Mouse (Mus musculus) R1 (cell line): ENCODE data around the gene Ramp2.
A peak's percentile ranks its signal among the peaks of the same experiment; 100 is the strongest.

Experiments
- DNase-seq: peaks from one replicate; pipeline ENCODE4 v3.0.0-alpha.2; 2018; ENCODE audit warnings: low read depth, low spot score

Ramp2 gene

DNA sequence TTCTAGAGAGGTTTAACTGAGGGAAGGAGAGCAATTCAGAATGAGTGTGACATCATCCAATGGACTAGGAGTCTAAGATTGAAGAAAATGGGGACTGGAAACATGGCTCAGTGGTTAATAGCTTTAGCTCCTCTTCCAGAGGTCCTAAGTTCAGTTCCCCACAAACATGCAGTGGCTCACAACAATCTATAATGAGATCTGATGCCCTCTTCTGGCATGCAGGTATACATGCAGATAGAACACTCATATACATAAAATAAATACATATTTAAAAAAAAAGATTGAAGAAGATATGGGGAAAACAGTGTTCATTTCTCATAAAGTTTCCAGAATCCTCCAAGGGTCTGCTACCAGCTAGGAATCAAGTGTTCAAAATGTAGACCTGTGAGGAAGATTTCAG is 10.4 kb upstream of the Ramp2 start:
- no peak for DNase-seq

DNA sequence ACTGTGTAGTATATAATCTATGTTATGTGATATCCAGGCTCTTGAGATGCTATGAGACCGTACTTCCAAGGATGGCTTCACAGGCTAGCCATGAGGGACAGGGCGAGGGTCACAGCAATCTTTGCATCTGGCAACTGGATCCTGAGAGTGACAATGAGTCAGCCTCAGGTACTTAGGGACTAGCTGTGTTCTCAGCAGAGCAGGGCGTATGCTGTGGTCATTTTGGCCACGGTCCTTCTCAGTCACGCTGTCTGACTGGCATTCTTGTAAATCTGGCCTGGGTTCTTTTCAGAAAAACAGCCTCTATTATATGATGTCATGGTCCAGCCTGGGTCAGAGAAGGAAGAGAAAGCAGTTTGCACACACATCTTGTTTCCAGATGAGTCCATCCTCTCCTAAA is 9.0 kb upstream of the Ramp2 start:
- no peak for DNase-seq

DNA sequence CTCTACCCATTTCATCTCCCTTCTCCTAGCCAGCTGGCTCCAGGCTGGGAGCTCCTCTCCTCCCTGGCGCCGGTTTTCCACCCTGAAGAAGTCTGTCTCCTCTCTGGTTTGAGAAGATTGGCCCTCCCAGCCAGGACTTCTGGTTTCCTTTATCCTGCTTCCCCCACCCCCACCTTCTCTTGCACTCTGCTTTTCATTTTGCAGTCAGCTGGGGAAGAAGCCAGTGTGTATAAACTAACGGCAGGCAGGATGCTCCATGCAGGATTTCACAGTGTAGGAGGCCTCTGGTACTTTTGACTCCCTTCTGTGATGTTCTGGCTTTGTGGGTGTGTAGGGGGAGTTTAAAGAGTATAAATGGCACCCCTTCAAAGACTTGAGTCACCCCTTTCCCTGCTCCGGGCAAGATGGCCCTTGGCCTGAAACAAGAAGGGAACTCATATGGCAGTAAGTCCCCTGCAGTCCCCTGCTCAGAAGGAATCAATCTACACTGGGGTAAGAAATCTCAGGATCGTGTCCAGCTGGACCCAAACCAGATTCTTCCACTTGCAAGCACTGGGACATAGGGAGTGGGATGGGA is 7.7 kb upstream of the Ramp2 start:
- no peak for DNase-seq

DNA sequence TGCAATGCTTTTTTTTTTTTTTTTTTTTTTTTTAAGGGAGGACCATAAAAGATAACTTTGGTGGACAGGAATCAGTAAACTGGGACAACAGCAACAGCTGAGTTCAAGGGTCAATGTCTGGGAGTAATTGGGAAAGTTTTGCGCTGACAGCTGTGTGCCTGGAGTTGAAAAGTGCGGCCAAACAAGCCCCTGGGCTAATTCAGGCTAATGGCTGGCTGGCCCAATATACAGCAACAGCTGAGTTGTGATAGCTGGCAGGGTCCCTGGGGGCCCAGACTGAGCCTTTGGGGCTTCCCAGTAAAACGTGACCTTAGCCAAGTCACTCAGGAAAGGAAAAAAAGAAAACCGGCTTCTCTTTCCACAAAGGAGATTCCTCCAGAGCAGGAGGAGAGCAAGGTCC is 757 bp upstream of the Ramp2 start:
- DNase-seq = no peak

DNA sequence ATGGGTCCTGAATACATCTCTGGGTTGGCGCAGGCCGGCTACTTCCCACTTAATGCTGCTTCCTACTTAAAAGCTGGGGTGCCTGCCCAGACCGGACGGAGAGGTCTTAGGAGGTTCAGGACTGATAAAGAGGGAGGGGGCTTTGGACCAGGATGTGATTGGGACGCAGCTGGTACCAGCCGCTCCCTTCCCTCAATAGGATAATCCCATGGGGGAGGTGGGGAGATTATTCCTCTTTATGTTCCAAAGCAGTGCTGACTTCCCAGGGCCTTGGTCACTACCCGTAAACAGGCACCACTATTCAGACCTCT is 829 bp downstream of the Ramp2 start:
- DNase-seq = no peak

DNA sequence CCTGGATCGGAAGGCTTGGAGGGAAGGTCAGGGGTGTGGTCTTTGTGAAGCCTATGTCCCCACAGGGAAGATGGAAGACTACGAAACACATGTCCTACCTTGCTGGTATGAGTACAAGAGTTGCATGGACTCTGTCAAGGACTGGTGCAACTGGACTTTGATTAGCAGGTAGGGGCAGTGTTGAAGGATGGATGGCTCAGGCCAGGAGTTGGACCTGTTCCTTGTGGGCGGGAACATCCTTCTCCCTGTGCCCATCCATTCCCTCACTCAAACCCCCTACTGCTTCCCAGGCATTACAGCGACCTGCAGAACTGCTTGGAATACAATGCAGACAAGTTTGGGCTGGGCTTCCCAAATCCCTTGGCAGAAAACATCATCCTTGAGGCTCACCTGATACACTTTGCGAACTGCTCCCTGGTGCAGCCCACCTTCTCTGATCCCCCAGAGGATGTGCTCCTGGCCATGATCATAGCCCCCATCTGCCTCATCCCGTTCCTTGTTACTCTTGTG is 1.7 kb downstream of the Ramp2 start:
- no peak for DNase-seq

DNA sequence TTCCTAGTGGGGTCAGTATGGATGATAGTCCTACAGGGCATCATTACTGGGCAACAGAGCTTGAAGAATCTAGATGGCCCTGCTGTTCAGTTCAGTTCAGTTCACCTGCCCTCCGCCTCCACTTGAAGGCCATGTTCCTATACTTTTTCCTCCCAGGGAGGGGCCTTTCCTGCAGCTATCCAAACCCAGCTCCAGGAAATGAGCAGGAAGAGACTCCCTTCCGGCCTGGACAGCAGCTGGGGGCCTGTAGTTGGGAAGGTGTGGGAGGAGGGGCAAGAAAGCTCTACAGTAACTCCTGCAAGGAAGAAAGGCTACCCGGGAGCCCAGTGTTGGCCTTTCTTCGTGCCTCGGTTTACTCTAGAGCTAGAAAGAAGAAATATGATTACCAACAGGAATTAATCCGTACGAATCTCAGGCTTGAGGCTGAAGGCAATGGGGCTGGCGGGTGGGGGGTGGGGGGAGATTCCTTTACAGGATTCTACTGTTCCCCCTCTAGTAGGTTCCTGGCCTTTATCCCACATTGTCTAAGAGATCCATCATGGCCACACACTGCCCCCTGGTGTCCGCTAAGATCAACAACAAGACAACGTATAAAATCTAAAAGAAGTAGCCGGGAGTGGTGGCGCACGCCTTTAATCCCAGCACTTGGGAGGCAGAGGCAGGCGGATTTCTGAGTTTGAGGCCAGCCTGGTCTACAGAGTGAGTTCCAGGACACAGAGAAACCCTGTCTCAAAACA is 2.6 kb downstream of the Ramp2 start:
- DNase-seq = peak; percentile 93

DNA sequence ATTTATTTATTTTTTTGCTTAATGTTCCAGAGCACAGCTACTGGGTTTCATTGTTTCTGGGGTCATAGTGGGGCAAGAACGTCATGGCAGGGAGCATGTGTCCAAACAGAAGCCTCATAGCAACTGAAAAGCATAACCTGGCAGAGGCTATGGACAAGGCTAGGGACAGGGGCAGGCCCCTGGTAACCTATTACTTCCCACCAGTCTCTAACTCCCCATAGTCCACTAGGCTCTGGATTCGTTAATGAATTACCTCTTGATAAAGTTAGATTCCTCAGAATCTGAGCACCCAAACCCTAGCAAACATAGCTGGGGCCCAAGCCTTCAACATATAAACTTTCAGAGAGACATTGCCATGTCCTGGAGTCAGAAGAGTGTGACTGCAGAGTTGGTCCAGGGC is 5.2 kb downstream of the Ramp2 start:
- DNase-seq = no peak

DNA sequence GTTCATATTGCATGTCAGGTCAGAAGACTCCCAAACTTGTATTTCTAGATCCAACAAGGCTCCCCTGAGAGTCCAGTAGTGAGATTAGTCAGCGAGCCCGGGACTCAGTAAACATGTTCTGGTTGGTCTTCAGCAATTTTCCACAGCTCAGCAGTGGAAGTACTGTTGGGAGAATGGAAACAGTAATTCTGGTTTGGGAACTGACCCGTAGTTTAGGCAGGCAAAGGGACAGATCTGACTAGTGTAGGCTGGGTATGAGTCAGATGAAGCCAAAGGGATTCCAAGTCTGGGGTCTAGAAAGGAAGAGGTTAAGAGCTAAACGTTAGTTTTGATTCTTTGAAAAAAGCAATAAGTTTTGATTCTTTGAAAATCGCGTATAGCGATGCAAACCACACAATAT is 7.1 kb downstream of the Ramp2 start:
- DNase-seq = no peak

DNA sequence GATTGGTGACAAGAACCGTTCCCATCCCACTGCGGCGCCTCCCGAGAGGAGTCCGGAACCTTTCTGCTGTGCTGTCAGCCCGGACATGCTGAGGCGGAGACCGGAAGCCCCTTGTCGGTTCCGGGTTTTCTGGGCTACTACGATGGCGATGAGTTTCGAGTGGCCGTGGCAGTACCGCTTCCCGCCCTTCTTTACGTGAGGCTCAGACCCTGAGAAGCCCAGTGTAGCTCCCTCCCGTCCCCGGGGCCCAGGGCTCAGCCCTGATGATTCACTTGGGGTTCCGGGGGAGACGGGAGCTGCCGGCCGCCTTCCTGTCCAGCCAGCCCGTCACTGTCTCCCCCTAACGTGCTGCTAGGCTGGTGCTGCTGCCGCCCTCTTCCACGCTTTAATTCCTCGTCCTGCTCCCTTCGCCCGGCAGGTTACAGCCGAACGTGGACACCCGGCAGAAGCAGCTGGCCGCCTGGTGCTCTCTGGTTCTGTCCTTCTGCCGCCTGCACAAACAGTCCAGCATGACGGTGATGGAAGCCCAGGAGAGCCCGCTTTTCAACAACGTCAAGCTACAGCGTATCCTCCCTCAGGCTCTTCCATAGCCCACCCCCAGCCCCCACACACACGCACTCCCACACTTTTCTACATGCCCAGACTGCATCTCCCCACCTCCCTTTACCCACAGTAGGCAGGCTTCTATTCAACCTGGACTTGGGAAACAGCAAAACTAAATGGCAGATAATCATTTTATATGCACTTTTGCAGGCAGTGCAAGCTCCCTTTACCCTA is 8.0 kb downstream of the Ramp2 start, which contains the start of gene Vps25:
Vps25 (plus strand) TSS at position 95 of the 777 bp plus-strand sequence.
- peak; percentile 91 for DNase-seq

DNA sequence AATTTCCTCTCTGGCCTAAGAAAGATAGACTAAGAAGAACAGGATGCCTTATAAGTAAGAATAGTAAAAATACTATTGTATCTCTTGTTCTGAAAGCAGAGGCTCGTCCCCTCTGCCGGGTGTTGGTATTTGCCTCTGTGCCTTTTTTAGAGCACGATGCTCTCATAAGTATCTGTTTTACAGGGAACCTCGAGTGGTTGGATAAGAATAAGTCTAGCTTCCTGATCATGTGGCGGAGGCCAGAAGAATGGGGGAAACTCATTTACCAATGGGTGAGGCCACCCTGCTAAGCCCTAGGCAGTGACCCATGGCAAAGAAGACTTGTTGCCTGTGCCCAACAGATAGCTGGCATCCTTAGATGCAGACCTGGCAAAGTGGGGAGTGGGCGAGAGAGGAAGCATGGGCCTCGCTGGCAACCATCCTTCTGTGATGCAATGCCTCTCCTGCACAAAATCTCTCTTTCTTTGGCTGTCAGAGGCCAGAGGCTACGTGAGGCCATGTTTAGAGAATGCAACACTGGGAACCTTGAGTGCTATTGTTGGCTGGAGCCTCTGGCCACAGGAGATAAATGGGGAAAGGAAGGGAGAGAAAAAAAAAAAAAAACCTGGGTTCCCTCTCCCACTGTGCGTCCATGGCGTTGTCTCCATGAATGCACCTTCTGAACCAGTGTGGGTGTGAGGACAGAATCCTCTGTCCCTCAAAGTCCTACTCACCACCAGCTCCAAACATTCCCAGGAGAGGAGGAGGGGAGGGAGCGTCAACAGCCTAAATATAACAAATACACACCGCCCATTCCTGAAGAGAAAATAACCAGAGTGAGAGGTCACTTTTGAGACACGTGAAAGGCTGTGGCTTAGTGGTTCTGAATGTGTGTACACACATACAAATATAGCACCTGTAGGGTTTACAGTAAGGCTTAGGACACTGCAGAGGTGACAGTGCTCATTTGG is 10.3 kb downstream of the Ramp2 start:
- no peak for DNase-seq

DNA sequence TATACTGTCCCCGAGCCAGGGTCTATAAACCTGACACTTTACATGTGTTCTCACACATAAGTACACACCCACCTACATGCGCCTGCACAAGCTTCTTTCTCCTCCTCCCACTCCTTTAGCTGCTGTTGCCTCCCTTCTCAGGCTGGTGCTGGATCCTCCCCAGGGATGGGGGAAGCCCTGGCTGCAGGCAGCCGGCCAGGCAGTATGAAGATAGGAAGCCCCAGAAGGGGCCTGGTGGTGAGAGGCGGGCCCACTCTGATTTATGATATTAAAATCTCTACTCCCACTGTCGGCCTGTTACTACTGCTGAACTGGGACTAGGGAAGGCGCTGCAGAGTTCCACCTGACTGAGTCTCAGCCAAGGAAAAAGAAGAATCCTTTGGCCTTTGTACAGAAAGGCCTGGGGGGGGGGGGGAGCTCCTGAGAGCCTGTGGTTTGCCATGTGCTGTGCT is 13.5 kb downstream of the Ramp2 start:
- DNase-seq = no peak

DNA sequence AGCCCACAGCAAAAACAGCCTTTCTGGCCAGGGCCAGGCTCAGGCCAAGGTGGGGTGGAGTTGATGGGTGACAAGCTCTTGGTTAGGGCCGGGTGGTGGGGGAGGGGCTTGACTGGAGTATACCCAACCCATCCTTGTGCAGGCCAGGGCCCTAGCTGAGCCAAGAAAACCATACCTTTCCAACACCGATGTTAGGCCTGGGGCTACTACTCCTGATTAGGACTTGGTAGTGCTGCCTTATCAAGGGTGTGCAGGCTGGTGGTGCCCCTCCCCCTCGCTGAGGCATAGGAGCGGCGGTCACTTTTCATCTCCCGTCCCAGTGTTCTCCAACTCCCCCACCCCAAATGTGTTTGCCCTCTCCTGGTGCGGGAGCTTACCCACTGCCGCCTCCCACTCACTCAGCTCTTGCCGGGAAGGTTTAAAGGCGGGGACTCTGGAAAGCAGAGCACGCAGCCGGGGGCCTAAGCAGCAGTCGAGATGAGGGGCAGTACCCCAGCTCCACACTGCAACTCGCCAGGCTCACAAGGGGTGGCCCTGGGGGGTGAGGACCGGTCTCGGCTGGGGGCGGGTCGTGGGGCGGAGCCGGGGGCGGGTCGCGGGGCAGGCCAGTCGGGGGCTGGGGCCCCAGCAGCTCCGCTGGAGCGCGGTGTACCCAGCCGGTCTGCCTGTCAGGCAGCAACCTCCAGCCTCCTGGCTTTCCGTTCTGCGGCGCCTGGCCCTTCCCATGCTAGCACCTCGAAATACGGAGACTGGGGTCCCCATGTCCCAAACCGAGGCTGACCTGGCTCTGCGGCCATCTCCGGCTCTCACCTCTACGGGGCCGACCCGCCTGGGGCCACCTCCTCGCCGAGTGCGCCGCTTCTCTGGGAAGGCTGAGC is 14.4 kb downstream of the Ramp2 start, which contains the start of gene Wnk4:
Wnk4 (plus strand) TSS at position 620 of the 878 bp plus-strand sequence.
- peak; percentile 74 for DNase-seq

DNA sequence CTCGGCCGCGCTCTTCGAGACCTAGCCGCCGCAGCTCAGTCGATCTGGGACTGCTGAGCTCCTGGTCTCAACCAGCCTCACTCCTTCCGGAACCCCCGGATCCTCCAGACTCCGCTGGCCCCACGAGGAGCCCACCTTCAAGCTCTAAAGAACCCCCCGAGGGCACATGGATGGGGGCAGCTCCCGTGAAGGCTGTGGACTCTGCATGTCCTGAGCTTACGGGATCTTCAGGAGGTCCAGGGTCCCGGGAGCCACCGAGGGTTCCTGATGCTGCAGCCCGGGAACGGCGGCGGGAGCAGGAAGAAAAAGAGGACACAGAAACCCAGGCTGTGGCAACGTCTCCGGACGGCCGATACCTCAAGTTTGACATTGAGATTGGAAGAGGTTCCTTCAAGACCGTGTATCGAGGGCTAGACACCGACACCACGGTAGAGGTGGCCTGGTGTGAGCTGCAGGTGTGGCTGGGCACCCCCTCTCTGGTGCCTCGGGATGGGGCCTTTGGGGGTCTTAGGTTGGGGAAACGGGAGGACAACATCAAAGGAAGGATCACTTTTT is 15.1 kb downstream of the Ramp2 start:
- DNase-seq = no peak

DNA sequence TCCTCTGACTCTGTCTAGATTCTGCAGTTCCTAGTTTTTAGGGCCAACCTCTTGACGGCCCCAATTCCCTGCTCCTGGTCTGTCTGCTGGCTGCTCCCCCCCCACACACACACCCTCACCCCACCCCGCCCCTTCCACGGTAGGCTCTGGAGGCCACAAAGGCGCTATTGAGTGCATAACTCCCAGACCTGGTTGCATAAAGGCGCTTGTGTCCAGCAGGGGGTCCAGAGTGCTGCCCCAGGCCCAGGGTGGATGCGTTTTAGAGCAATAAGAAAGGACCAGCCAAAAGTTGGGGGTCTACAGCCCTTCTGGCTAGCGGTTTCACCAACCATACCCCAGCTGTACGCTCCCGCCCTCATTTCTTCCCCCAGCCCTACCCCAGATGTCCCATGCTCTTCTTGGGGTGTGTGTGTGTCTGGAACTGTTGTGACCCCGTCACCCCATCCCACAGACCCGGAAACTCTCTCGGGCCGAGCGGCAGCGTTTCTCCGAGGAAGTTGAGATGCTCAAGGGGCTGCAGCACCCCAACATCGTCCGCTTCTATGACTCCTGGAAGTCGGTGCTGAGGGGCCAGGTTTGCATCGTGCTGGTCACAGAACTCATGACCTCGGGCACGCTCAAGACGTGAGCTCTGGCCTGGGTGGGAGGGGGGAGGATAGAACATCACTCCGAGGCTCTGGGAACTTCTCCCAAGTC is 16.6 kb downstream of the Ramp2 start:
- no peak for DNase-seq

DNA sequence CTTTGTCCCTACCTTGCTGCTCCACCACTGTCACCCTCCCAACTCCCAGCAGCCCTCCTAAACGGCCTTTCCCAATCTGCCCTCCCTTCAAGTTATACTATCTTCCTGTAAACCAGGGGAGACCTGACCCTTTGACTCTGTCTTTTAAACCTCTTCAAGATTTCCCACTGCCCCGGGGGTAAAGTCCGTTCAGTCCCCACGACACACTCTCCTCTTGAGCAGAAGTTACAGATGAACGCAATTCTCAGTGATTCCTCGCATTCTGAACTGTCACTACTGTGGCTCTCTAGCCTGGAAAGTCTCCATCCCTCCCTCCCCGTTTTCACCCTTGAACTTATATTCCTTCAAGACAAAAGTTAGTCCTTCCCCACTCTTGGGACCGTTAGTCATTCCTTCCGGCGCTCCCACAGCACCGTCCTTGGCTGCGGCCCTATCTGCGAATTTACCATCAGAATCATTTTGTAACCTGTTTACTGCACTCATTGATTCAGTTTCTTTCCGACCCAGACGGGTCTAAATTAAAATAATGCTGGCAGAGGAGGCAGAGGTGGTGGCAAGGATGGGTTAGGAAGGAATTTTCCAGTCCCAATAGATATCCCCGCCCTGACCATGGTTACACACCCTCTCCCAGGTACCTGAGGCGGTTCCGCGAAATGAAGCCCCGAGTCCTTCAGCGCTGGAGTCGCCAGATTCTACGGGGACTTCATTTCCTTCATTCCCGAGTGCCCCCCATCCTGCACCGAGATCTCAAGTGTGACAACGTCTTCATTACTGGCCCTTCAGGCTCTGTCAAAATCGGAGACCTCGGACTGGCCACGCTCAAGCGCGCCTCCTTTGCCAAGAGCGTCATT is 17.5 kb downstream of the Ramp2 start:
- DNase-seq = no peak

DNA sequence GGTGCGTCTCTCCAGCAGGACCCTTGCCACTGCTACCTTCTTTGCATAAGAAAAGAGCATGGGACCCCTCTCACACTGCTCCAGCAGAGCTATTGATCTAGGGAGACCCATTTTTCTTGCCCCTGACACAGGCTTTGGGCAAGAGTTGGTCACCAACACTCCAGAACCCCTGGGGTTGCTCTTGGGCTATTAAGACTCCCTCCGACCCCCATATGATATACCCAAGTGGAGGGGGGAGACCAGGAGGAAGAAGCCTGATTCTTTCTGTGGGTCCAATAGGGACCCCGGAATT is 18.1 kb downstream of the Ramp2 start:
- no peak for DNase-seq

DNA sequence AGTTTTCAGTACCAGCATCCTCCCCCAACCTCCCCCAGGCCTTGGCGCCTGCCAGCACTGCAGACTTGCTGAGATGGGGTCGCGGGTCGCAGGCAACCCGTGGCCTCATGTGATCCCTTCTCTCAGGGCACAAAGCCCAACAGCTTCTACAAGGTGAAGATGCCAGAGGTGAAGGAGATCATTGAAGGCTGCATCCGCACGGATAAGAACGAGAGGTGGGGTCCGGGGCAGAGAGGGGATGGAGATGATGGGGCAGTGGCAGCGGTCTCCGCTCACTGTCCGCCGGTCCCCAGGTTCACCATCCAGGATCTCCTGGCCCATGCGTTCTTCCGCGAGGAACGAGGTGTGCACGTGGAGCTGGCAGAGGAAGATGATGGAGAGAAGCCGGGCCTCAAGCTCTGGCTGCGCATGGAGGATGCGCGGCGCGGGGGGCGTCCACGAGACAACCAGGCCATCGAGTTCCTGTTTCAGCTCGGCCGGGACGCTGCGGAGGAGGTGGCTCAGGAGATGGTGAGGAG is 19.2 kb downstream of the Ramp2 start:
- DNase-seq = no peak

DNA sequence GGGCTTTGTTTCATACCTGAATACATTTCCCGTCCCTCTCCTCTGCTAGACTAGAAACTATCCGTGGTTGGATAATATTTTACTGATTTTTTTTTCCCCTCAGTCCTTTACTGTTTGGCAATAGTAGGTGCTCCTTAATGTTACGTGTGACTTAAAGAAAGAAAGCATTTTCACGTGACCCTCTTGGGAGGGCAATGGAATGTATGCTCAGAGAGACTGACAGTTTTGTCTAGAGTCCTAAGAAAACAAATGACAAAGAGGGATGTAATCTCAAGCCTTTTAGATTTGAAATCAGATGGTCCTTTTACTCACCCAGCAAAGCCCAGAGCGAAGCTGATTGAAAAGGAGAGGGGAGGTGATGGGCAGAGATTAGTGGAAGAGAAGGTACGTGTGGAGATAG is 20.1 kb downstream of the Ramp2 start:
- DNase-seq = no peak
